Mouse (Mus musculus): Measurements from ENCODE around the gene Mdc1. TPM values are rescaled to one million over a fixed set of nuclear protein-coding genes. Genes with fewer than 3 reads are reported as not detected.

The Mdc1 gene
- polyA plus RNA-seq (2012; ENCODE audit: low replicate concordance) = 7.6 and 23.3 TPM in 2 replicates

GRCm38 (mm10) chr17:35841076-35841950 is at the start of gene Mdc1:
Gene Mdc1, plus strand, starts transcription at chr17:35841515.

GRCm38 (mm10) chr17:35821439-35822430 is 19.6 kb upstream of the Mdc1 start, which contains the start of gene Ier3:
Gene Ier3, plus strand, starts transcription at chr17:35821684.

GRCm38 (mm10) chr17:35822964-35823937 is 18.1 kb upstream of the Mdc1 start, which contains the start of gene Flot1:
Gene Flot1, plus strand, starts transcription at chr17:35823230.

GRCm38 (mm10) chr17:35838122-35838544 is 3.2 kb upstream of the Mdc1 start, which contains the start of gene Tubb5:
Gene Tubb5, minus strand, starts transcription at chr17:35838306.

GRCm38 (mm10) chr17:35861198-35861857 is 20.0 kb downstream of the Mdc1 start, which contains the start of gene Nrm:
Gene Nrm, plus strand, starts transcription at chr17:35861318.

GRCm38 (mm10) chr17:35865481-35866280 is 24.4 kb downstream of the Mdc1 start, which contains the start of gene Ppp1r18:
Gene Ppp1r18, plus strand, starts transcription at chr17:35865593.

GRCm38 (mm10) chr17:35879245-35880057 is 38.1 kb downstream of the Mdc1 start, which contains the start of gene Dhx16:
Gene Dhx16, plus strand, starts transcription at chr17:35879819.

GRCm38 (mm10) chr17:35896781-35897643 is 55.7 kb downstream of the Mdc1 start, which contains the start of gene 2310061I04Rik:
Gene 2310061I04Rik, minus strand, starts transcription at chr17:35897431.

Other genes starting within 250 kb of the Mdc1 start
- not detected in 2 replicates for gene Sfta2, start 240.0 kb upstream of the Mdc1 start, polyA plus RNA-seq (2012; ENCODE audit: low replicate concordance)
- not detected in 2 replicates for gene Gm9573, start 214.9 kb upstream of the Mdc1 start, polyA plus RNA-seq (2012; ENCODE audit: low replicate concordance)
- 0.07 TPM in 1 of 2 replicates, not detected in the other for gene Mucl3, start 197.8 kb upstream of the Mdc1 start, polyA plus RNA-seq (2012; ENCODE audit: low replicate concordance)
- 130 and 160 TPM in 2 replicates for gene Vars2, start 173.9 kb upstream of the Mdc1 start, polyA plus RNA-seq (2012; ENCODE audit: low replicate concordance)
- 13.7 and 44.1 TPM in 2 replicates for gene Gtf2h4, start 167.8 kb upstream of the Mdc1 start, polyA plus RNA-seq (2012; ENCODE audit: low replicate concordance)
- gene Ddr1, start 136.9 kb upstream of the Mdc1 start, polyA plus RNA-seq (2012; ENCODE audit: low replicate concordance) = 8.0 and 11.4 TPM in 2 replicates
- 13.5 and 25.1 TPM in 2 replicates for gene Ier3, start 19.8 kb upstream of the Mdc1 start, polyA plus RNA-seq (2012; ENCODE audit: low replicate concordance)
- gene Flot1, start 18.3 kb upstream of the Mdc1 start, polyA plus RNA-seq (2012; ENCODE audit: low replicate concordance) = 15.9 and 21.2 TPM in 2 replicates
- 56.2 and 381 TPM in 2 replicates for gene Tubb5, start 3.2 kb upstream of the Mdc1 start, polyA plus RNA-seq (2012; ENCODE audit: low replicate concordance)
- gene Nrm, start 19.8 kb downstream of the Mdc1 start, polyA plus RNA-seq (2012; ENCODE audit: low replicate concordance) = 6.1 and 21.0 TPM in 2 replicates
- gene Ppp1r18, start 24.1 kb downstream of the Mdc1 start, polyA plus RNA-seq (2012; ENCODE audit: low replicate concordance) = 60.9 and 104 TPM in 2 replicates
- gene Dhx16, start 38.3 kb downstream of the Mdc1 start, polyA plus RNA-seq (2012; ENCODE audit: low replicate concordance) = 47.3 and 54.9 TPM in 2 replicates
- 442 and 598 TPM in 2 replicates for gene 2310061I04Rik, start 55.9 kb downstream of the Mdc1 start, polyA plus RNA-seq (2012; ENCODE audit: low replicate concordance)
- 27.0 and 29.6 TPM in 2 replicates for gene Atat1, start 68.6 kb downstream of the Mdc1 start, polyA plus RNA-seq (2012; ENCODE audit: low replicate concordance)
- gene Mrps18b, start 74.9 kb downstream of the Mdc1 start, polyA plus RNA-seq (2012; ENCODE audit: low replicate concordance) = 6.0 and 7.8 TPM in 2 replicates
- 43.9 and 58.4 TPM in 2 replicates for gene Ppp1r10, start 74.9 kb downstream of the Mdc1 start, polyA plus RNA-seq (2012; ENCODE audit: low replicate concordance)
- gene Abcf1, start 128.2 kb downstream of the Mdc1 start, polyA plus RNA-seq (2012; ENCODE audit: low replicate concordance) = 59.2 and 180 TPM in 2 replicates
- 57.8 and 75.8 TPM in 2 replicates for gene Gnl1, start 138.3 kb downstream of the Mdc1 start, polyA plus RNA-seq (2012; ENCODE audit: low replicate concordance)
- 12.4 and 15.2 TPM in 2 replicates for gene Prr3, start 138.7 kb downstream of the Mdc1 start, polyA plus RNA-seq (2012; ENCODE audit: low replicate concordance)
- 13.9 and 21.8 TPM in 2 replicates for gene H2-T24, start 179.0 kb downstream of the Mdc1 start, polyA plus RNA-seq (2012; ENCODE audit: low replicate concordance)
- 71.1 and 96.8 TPM in 2 replicates for gene H2-T23, start 191.3 kb downstream of the Mdc1 start, polyA plus RNA-seq (2012; ENCODE audit: low replicate concordance)
- gene H2-T22, start 201.2 kb downstream of the Mdc1 start, polyA plus RNA-seq (2012; ENCODE audit: low replicate concordance) = 8.8 and 13.7 TPM in 2 replicates
- not detected in 2 replicates for gene Gm6034, start 201.4 kb downstream of the Mdc1 start, polyA plus RNA-seq (2012; ENCODE audit: low replicate concordance)
- 39.1 and 40.3 TPM in 2 replicates for gene Gm11127, start 216.9 kb downstream of the Mdc1 start, polyA plus RNA-seq (2012; ENCODE audit: low replicate concordance)

Measured in leukemia stem cell, adult 10-12 weeks (primary cell).